Mouse (Mus musculus) myocyte (in vitro differentiated cells): ENCODE data around the gene Scaf11.

ENCODE experiments used
- CEBPB ChIP-seq: IDR thresholded peaks from 2 replicates; pipeline ENCODE4 v1.6.1; 2011; ENCODE audit warnings: mild to moderate bottlenecking, moderate library complexity; ENCODE audit not compliant: poor library complexity, insufficient read depth, severe bottlenecking
- E2F4 ChIP-seq: IDR thresholded peaks from one replicate; pipeline ENCODE4 v1.6.1; 2011; ENCODE audit warnings: mild to moderate bottlenecking, control low read depth, moderate library complexity; ENCODE audit not compliant: insufficient read depth
- MAX ChIP-seq: IDR thresholded peaks from one replicate; pipeline ENCODE4 v1.6.1; 2011; ENCODE audit warnings: low read depth, mild to moderate bottlenecking, control low read depth
- MYOD1 ChIP-seq, 3 experiments: IDR thresholded peaks; one replicate each; pipeline ENCODE4 v1.6.1; 2011; ENCODE audit warnings: control low read depth in 2 of 3, low read depth in 2 of 3, mild to moderate bottlenecking in 2 of 3, moderate library complexity in 1 of 3; ENCODE audit not compliant: insufficient read length in 2 of 3, control insufficient read depth in 1 of 3
- MYOG ChIP-seq, 3 experiments: IDR thresholded peaks; one replicate each; pipeline ENCODE4 v1.6.1; 2011; ENCODE audit warnings: control low read depth in 2 of 3, low read depth in 2 of 3, mild to moderate bottlenecking in 2 of 3; ENCODE audit not compliant: insufficient read length in 2 of 3, control insufficient read depth in 1 of 3, insufficient read depth in 1 of 3
- POLR2A ChIP-seq: IDR thresholded peaks from one replicate; pipeline ENCODE4 v1.6.1; 2011; ENCODE audit warnings: low read depth, mild to moderate bottlenecking, control low read depth, moderate library complexity; ENCODE audit not compliant: insufficient read length
- SRF ChIP-seq: IDR thresholded peaks from one replicate; pipeline ENCODE4 v1.6.1; 2011; ENCODE audit warnings: low read depth; ENCODE audit not compliant: control insufficient read depth, insufficient read length
- TCF12 ChIP-seq: IDR thresholded peaks from one replicate; pipeline ENCODE4 v1.6.1; 2011; ENCODE audit warnings: mild to moderate bottlenecking, control low read depth; ENCODE audit not compliant: poor library complexity, insufficient read depth, severe bottlenecking
- TCF3 ChIP-seq: IDR thresholded peaks from one replicate; pipeline ENCODE4 v1.6.1; 2011; ENCODE audit warnings: low read depth, control low read depth; ENCODE audit not compliant: insufficient read length
- USF1 ChIP-seq: IDR thresholded peaks from one replicate; pipeline ENCODE4 v1.6.1; 2011; ENCODE audit warnings: low read depth, mild to moderate bottlenecking, control low read depth, moderate library complexity

- TF ChIP-seq POLR2A, result no peak
- no peak for TF ChIP-seq TCF12
- TF ChIP-seq MYOG (IDR thresholded peaks at IDR 0.05; ENCODE audit: control insufficient read depth in 1 of 3, insufficient read depth in 1 of 3, insufficient read length in 2 of 3, low read depth in 2 of 3), result no peak
- no peak for TF ChIP-seq E2F4
- no peak for TF ChIP-seq USF1
- TF ChIP-seq MAX, result no peak
- TF ChIP-seq CEBPB, result no peak
- TF ChIP-seq MYOD1 (IDR thresholded peaks at IDR 0.05; ENCODE audit: control insufficient read depth in 1 of 3, insufficient read length in 2 of 3, low read depth in 2 of 3), result no peak
- TF ChIP-seq TCF3, result no peak
- TF ChIP-seq SRF, result no peak
Observed at GRCm38 (mm10) chr15:96490123-96490522, 29.5 kb upstream of the Scaf11 start.
